Mouse (Mus musculus) regulatory T cell (primary cell): ENCODE data around the gene Gna12.

Experiments used
- in situ Hi-C: fragments of 300-600 bp; cut with MboI, MseI; formaldehyde crosslinking; loops from one replicate; pipeline ENCODE4 v1.15.1; 2025; ENCODE audit warnings: high pct_unique_total_duplicates

Gna12 gene

DNA sequence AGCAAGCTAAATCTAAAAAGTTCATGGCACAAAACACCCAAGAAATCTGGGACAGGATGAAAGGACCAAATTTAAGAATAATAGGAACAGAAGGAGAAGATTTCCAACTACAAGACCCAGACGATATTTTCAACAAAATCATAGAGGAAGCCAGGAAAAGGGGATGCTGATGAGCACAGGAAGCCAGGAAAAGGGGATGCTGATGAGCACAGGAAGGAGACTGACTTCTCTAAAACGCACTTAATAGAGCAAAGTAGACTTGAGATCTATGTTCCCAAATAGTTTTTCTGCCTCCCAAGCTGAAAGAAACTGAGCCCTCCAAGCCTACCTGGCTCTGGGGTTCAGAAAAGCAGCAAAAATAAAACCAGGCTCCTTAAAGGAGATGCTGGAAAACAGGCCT lies 2.8 kb downstream of the Gna12 start:
- in situ Hi-C loops: no loop called here

DNA sequence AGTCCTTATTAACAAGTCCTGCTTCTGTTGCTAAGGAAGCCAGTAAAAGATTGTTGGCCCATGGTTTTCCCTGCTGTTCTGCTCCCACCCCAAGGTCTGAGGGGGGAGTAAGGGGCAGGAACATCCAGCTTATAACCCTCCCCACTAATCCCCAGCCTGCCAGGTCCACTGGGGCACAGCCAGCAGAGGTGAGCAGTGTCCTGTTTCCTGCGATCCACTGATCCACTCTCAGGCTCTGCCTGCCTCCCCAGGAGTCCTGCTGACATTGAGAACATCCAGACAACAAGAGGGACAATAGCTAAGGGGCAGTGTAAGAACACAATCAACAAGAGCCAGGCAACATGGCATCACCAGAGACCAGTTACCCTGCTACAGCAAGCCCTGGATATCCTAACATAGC lies 3.4 kb downstream of the Gna12 start:
- in situ Hi-C loops: no loop called here

DNA sequence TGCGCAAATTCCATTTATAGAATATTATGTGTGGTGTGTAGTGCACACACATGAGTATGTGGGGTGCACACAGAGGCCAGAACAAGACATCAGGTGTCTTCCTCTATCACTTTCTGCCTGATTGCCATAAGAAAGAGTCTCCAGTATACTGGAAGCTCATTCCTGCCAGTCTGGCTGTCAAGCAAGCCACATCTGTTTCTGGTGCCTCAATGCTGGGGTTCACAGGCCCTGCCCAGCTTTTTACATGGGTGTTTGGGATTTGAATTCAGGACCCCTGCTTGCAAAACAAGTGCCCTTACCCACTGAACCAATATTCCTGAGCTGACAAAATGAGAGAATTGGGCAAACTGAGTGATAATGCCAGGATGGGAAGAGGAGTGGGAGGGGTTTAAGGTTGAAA lies 4.1 kb downstream of the Gna12 start:
- in situ Hi-C loops: no loop called here

DNA sequence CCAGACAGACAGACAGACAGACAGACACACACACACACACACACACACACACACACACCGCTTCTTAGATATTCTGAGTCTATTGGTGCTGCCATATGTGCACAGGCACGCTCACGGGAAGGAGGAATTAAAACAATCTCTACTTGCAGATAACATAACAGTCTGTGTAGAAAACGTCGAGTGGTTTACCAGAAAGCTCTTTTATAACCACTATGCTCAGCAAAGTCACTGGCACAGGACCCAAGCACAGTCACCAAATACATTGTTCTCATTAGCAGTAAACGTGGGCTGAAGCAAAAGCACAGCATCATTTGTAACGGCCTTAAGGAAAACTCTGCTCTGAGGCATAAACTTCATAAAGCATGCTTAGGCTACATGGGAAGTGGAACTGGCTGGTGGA lies 6.1 kb downstream of the Gna12 start:
- in situ Hi-C loops: no loop called here

DNA sequence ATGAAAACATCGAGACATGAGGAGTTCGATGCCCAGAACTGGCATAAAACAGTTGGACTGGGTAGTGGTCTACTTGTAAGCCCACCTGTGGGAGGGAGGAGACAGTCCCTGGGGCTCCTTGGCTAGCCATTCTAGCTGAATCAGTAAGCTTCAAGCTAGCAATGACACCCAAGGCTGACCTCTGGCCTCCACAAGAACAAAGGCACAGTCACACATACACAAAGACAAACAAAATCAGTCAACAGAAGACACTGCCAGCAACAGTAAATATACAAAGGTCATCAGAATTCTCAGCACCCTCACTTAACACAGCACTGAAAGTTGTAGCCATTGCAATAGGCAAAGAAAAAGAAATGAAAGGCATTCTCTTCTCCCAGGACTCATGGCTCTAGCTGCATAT lies 6.8 kb downstream of the Gna12 start:
- in situ Hi-C loops: no loop called here

DNA sequence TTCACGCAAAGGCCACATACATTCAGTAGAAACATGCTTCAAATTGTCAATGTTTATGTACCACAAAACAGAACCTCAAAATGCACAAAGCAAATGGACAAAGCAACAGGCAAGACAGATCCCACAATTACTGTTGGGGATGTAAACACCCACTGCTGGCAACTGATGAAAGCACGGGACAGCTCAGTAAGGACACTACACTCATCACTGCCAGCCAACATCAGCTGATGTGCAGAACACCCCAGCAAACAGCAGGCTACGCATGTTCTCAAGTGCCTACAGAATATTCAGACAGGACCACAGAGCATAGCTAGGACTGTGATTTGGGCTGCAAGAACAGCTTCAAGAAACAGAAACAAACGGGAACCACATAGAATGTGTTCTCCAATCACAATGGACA lies 8.3 kb downstream of the Gna12 start:
- in situ Hi-C loops: no loop called here

DNA sequence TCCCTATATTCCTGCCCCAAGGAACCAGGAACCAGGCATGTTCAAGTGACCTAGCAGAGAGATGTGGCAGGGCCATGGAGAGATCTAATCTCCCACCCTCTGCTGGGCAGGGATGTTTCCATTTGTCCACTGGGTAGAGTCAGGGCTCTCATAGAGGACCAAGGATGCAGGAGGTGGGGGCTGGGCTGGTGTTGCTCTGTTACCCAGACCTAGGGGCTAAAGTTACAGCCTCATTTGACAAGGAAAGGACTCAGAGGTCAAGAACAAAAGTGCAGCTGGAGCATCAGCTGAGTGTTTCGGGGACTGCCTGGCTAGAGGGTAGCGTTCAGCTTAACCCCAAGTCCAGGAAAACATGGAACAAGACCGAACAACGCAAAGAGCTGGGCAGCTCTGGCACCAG lies 9.7 kb downstream of the Gna12 start:
- in situ Hi-C loops: no loop called here

DNA sequence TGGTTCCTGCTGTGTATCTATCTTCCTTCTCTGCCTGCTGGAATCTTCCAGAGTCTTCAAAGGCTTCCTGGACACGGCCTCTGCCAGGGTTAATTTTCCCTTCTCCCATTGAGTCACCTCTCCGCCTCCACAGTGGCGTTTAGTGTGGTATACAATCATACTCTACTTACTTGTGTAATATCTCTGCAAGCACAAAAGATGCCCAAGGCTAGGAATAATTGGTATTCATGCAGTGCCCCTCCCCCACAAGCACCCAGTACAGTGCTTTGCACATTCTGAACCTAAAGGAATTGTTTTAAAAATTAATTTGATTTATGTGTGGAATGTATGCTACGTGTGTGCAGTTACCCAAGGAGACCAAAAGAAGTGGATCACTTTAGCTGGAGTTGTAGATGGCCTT lies 10.6 kb downstream of the Gna12 start:
- in situ Hi-C loops: no loop called here

DNA sequence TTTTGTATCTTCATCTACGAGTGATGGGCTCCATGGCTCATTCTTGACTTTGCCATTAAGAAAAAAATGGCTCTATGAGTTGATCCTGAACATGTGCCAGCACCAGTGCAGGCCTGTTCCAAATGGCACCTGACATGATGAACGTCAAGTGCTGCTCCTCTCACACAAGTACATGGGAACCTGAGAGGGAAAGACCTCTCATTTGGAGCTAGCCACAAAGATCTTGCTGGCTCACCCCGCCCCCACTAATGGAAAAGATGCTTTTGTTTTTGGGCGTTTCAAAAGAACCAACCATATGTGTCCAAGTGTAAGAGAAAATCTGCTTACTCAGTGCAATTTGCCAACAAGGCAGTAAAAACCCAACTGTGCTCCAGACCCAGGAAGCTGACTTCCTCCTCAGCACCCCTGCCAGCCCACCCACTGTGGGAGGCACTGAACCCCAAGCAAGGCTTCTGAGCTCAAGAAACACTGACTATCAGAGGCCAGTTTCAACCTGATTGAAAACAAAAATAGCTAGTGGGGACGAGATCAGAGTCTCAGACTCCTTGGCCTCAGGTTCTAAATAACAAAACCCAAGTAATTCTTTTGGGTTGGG lies 11.7 kb downstream of the Gna12 start:
- in situ Hi-C loops: no loop called here

DNA sequence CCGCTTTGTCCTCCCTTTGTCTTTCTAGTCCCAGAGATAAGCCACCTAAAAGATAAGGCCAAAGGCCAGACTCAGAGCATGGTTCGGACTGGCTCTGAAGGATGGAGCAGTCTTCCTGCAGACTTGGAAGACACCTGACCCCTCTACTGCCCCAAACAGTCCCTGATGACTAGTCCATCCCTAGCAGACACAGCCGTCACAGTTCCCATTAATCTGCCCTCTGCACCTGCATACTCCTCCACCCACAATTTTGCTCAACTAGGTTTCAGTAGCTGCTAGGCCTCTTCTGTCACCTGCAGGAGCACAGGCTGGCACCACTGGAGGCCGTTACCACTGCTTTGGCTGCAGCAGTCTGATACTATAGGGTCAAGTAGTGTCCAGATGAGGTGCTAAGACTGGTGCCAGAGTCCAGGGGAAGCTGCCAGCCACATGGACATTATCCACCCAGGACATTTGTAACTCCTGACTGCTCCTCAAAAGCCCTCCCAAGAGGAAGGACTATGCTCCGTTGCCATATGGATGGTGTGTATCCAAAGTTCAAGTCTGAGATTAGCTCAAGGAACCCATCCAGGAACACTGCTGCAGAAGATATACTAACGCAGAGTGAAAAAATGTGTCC lies 13.2 kb downstream of the Gna12 start:
- in situ Hi-C loops: no loop called here

DNA sequence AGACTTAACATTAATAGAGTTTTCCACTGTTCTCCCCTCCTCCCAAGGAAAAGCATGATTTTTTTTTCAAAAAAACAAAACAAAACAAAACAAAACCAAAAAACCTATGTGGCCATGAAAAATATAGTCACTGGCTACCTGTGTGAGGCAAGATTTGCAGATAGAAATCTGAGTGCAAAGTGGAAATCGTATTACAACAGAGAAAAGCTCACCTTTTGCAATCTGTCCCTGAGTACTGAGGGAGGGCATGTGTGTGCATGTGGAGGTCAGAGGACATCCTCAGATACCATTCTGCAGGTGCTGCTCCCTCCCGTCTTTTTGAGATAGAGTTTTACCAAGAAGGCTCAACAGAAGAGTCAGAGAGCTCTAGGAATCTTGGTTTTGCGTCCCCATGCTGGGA lies 14.2 kb downstream of the Gna12 start:
- in situ Hi-C loops: no loop called here

DNA sequence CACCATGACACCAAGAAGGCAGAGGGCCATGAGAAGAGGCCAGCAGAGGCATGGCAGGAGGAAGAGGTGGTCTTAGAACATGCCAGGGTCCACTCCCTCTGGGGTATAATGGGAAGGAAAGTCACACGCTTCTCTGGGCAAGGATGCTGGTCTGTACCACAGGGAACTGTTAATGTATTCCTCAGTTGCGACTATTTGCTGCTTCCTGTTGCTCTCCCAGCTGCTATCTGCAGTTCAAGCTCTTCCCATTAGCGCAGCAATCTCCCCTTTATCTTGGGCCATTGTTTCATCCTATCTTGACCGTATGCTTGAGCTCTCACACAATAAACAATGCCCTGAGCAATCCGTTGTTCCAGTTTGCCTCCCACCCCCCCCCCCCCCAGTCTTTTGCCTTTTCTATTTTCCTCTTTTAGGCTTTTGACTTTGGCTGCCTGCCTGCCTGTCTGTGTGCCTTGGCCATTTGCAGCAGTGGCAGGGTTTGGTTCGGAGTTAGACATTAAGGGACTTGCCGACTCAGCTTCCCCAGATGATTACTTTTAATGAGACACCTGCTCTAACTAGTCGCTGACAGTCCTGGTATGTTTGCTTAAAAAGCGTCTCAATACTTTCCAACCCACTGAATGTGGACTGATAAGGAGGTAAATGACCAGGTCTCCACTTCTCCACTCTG lies 15.0 kb downstream of the Gna12 start:
- in situ Hi-C loops: no loop called here

DNA sequence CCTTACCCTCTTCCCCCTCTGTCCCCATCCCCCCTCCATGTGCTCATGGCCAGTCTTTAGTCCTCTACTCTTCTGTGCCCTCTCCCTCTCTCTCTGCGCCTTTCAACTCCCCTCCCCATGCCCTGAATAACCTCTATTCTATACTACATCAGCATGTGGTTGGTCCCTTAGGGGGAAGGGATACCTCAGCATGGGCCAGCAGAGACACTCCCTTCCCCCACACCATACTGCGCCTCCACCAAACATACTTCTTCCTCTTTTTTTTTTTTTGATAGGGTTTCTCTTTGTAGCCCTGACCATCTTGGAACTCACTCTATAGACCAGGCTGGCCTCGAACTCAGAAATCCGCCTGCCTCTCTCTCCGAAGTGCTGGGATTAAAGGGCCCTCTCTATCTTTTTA lies 15.8 kb downstream of the Gna12 start:
- in situ Hi-C loops: no loop called here

DNA sequence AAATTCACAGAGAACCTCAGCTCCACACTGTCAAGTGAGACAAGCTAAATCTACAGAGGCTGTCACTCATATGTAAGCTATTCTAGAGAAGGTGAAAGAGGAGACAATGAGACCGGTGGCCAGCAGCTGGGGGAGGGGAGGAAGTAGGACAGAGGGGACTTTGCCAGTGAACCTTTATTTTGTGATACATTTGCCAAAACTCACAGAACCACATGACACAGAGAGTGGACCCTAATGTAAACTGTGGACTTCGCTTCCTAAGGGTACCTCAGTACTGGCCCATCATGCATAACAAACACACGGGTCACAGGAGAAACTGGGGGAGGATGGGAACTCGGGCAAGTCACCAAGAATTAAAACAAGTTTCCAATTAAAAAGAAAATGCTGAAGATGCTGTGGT lies 17.5 kb downstream of the Gna12 start:
- in situ Hi-C loops: no loop called here

DNA sequence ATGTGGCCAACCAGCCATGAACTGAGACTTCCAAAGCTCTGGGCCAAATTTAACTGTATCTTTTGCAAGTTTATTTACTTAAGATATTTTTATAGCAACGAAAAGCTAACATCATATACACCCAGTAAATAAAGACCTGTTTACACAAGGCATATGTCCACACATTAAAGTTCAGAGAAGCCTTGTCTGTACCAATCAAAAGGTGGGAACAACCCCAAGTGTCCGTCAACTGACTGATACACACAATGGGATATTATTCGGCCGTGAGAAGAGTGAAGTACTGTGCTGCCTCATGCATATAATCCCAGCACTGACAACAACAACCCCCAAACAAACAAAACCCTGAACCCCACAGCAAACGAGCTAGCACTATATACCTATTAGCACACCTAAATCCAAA lies 18.2 kb downstream of the Gna12 start:
- in situ Hi-C loops: no loop called here

DNA sequence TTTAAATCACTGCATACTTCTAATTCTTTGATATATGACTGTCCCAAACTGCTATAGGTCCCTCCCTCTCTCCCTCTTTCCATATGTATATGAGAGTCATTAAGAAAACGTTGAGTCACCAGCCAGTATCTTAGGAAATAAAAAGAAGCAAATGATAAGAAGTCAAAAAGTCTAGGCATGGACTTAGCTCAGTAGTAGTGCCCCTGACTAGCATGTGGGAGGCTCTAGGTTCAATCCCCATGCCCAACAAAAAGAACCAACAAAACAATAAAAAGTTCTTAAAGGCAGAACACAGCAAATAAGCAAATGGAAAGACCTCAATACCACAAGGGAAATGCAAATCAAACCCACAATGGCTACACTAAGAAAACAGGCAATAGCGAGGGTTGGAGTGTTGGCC lies 18.8 kb downstream of the Gna12 start:
- in situ Hi-C loops: no loop called here

DNA sequence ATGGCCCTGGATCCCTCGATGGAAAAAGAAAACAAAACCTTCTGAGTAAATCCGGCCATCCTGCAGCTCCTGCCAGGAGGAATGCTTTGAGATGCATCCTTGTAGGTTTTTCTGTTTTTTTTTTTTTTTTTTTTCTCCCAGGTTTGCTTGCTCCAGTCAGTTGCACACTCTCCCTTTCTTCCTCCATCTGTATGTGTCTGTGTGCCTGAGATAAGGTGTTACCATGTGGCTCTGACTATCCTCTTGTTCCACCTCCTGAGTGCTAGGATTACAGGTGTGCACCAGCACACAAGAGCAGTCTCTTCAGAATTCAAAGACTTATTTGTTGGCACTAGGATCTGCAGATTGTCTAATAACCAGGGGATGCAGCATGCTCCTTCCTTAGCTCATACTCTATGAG lies 23.3 kb downstream of the Gna12 start:
- in situ Hi-C loops: no loop called here

DNA sequence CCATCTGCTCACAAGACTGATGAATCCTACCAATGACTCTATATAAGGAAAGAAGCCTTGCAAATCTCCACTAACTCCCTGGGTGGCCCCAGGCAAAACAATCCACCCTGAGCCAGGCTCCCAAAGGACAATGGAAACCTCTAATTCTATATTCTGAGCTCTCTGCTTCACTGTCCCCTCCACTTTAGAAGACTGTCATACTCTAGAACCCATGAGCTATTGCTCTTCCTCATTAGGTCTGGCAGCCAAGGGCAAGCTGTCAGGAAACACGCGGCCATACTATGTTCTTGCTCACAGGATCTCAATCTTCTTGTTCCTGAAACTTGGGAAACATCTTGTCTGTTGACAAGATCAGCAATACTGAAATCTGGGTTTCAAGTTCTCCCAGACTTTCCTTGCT lies 24.0 kb downstream of the Gna12 start:
- in situ Hi-C loops: no loop called here

DNA sequence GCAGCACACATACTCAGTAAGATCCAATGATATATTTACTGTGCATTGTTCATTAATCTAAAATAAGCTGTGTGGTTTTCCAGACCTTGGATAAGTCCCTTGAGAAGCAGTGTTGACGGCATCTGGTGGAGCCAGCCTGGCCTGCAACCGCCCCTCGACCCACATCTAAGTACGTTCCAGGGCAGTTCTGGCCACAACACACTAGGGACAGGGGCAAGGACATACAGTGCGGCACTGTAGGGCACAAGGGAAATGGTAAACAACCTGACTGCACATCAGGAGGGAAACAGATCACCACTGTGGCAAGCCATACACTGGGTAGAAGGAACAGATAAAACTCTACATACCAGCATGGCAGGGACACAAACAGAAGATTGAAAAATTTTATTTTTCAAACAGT lies 28.4 kb downstream of the Gna12 start:
- in situ Hi-C loops: no loop called here

DNA sequence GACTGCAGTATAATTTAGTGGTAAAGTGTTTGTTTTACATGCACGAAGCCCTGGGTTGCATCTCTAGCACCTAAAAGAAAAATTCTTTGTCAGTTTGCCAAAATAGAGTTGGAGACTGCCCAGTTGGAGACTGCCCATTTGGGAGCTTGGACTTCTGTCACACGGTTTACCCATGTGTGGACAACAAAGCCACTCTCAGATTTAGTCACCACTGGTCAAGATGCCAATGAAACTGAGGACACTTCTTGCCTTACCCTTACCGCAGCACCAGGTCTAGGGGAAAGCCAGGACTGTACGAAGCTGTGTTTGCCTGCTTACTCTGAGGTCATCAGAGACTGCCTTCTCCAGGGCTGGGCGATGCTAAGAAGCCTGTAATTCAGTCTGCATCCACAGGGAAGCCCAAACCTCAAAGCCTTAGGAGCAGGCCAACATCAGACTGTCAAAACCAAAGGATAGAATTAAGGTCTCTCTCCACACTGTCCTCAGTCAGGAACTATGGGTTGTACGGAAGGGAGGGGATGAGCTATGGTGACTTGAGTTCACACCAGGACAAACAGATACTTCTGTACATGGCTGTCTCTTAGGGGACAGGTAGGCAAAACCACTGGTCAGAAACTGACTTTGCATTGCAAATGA lies 29.8 kb downstream of the Gna12 start:
- in situ Hi-C loops: no loop called here

DNA sequence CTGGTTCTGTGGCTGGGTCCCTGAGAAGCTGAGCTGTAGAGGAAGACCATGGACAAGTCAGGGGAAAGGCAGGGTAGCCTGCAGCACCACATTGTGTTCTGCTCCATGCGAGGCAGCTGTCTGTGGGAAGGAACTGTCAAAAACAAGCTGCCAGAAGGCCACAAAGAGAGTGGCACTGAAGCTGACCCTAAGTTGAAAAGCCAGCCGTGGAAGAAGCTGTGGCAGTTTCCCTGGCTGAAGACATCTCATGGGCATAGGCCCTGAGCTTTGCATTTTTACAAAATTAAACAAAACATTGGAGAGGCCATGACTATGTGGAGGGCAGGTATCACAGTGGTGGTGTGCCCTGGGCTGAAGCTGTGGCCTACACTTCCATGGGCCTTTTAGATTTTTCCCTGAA lies 31.0 kb downstream of the Gna12 start:
- in situ Hi-C loops: no loop called here

DNA sequence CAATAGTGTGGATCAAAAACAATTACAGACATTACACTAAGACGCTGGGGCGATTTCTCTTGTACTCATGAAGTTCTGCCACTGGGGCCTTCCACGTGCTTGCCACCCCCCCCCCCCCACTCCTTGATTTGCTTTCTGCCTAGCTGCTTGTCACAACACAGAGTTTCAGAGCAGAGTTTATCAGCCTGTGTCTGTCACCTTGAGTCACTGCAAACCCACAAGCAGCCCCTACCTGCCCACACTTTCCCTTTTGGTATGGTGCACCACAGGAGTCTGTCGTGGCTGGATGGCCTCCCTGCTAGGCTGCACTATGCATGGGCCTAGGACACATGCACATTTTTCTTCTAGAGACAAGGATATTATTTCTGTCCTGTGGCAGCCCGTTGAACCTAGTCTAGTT lies 31.5 kb downstream of the Gna12 start:
- in situ Hi-C loops: no loop called here

DNA sequence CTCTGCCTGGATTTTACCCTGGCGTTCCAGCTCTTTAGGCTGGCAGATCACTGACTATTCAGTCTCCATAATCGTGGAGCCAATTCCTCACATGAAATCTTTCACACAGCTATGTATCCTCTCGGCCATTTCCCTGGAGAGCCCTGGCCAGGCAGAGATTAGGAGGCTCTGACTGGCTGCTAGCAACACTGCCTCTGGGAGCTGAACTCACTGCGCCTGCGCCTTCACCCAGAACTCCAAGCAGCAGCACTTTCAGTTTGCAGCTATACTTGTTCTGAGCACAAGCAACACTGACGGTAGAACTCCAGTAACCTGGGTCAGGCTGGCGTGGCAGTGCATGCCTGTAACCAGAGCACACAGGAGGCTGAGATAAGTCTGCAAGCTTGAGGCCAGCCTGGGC lies 32.1 kb downstream of the Gna12 start:
- in situ Hi-C loops: no loop called here
